Mouse (Mus musculus): ENCODE results near the gene Dusp18. TPM values are rescaled to one million over a fixed set of nuclear protein-coding genes. Genes with fewer than 3 reads are reported as not detected.

The Dusp18 gene
- polyA plus RNA-seq (2015; fragmentation: Nextera tagmentation; extraction: Ambion mirVana) = 41.4 and 42.9 TPM in 2 replicates

- H3K27ac ChIP-seq = peak within 1 kb of the TSS; percentile 84
- H3K4me1 ChIP-seq = peaks cover 13% of the 10 kb centered on the region
- H3K9ac ChIP-seq = peak within 1 kb of the TSS; percentile 54
- H3K27me3 ChIP-seq (replicated peaks) = no peaks in the 10 kb centered on the region
- 3% methylated on average over 46 of the region's 46 CpGs for WGBS
- peak within 1 kb of the TSS; percentile 50 for H3K4me3 ChIP-seq
- peak within 1 kb of the TSS; percentile 72 for H3K4me2 ChIP-seq
- peak; percentile 99 for ATAC-seq (replicated peaks)
- no peaks in the 10 kb centered on the region for H3K9me3 ChIP-seq
- H3K36me3 ChIP-seq (replicated peaks) = peaks cover 14% of the 10 kb centered on the region; the same call in 1 of the 2 replicates
Observed at GRCm38 (mm10) chr11:3894406-3895281, at the start of gene Dusp18, which contains the start of gene 4921536K21Rik. Gene Dusp18 (plus strand): TSS chr11:3895240. Gene 4921536K21Rik (minus strand): TSS chr11:3895098.

DNA sequence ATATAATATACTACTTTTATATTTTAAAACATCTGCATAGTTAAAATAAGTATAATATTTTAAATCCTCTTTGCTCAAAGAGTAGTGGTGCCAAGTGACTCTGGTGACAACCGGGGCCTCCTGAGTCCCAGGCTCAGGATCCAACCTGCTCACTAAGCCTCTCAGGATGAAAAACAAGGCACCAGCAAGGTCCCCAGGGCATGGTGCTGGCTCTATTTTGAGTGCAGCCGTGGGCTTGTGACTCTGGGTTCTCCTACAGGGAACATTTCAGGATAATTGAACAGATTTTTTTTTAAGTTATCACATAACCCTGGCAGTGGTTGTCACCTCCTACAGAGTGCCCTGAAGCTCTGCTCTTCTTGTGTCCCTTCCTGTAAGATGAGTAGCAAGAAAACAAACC is 48.7 kb upstream of the Dusp18 start:
- H3K4me3 ChIP-seq = no peak overlapping the region
- H3K9ac ChIP-seq = no peak overlapping the region
- 57% methylated on average over 2 of the region's 2 CpGs for WGBS

GRCm38 (mm10) chr11:3849469-3850314 is 45.3 kb upstream of the Dusp18 start:
- WGBS = 79% methylated on average over 15 of the region's 15 CpGs
- no peaks in the 10 kb centered on the region for H3K9me3 ChIP-seq
- H3K4me3 ChIP-seq = no peak overlapping the region
- H3K36me3 ChIP-seq (replicated peaks) = no peaks in the 10 kb centered on the region
- H3K27ac ChIP-seq = no peak overlapping the region
- H3K4me2 ChIP-seq = no peak overlapping the region
- H3K4me1 ChIP-seq = no peaks in the 10 kb centered on the region
- no peak for ATAC-seq (replicated peaks)
- H3K9ac ChIP-seq = no peak overlapping the region
- no peaks in the 10 kb centered on the region for H3K27me3 ChIP-seq (replicated peaks)

More for the DNA sequence above, 48.7 kb upstream of the Dusp18 start:
- Histone ChIP-seq H3K36me3 (replicated peaks) (no peaks in the 10 kb centered on the region), H3K27me3 (replicated peaks) (no peaks in the 10 kb centered on the region), H3K27ac (no peak overlapping the region), H3K9me3 (no peaks in the 10 kb centered on the region), H3K4me2 (no peak overlapping the region), H3K4me1 (no peaks in the 10 kb centered on the region)
- ATAC-seq (replicated peaks) = no peak

DNA sequence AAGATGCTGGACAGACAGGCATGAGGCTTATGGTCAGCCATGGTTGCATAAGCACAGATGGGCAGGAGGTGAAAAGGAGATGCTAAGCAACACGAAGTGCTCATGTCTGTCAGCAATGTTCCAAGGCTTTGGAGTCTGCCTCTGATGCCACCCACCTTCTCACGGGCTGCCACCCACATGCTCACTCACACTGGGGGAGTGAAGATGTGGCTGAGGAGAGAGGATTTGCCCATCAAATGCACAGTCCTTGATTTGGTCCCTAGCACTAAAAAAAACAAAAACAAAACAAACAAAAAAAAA is 44.8 kb upstream of the Dusp18 start:
- Histone ChIP-seq H3K27ac (no peak overlapping the region), H3K4me2 (no peak overlapping the region), H3K4me3 (no peak overlapping the region), H3K36me3 (replicated peaks) (no peaks in the 10 kb centered on the region), H3K9ac (no peak overlapping the region), H3K27me3 (replicated peaks) (no peaks in the 10 kb centered on the region), H3K9me3 (no peaks in the 10 kb centered on the region; the same call in 1 of the 2 replicates), H3K4me1 (no peaks in the 10 kb centered on the region)
- ATAC-seq (replicated peaks) = no peak
- 76% methylated on average over 2 of the region's 2 CpGs for WGBS

GRCm38 (mm10) chr11:3850746-3851277 is 44.2 kb upstream of the Dusp18 start:
- Histone ChIP-seq H3K9me3 (no peaks in the 10 kb centered on the region; the same call in 1 of the 2 replicates), H3K4me1 (no peaks in the 10 kb centered on the region), H3K27me3 (replicated peaks) (no peaks in the 10 kb centered on the region), H3K4me2 (no peak overlapping the region), H3K4me3 (no peak overlapping the region), H3K9ac (no peak overlapping the region), H3K36me3 (replicated peaks) (no peaks in the 10 kb centered on the region), H3K27ac (no peak overlapping the region)
- WGBS = 78% methylated on average over 5 of the region's 5 CpGs
- ATAC-seq (replicated peaks) = no peak

DNA sequence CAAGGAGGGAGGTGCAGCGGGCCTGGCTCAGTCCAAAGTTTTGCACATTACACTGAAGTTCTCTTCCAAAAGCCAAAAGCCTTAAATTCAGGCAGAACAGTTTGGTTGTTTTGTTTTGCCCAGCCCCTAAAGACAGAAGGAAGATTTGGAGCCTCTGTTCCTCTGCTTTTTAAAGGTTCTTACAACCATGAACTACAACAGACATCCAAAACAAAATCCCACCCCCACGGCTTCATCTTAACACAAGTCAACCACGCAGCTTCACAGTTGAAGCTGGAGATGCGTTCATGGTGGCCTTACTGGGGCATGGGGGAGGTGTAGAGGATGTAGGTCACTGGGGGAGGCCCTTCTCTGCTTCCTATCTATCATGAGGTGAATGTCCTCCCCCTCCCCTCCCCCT is 43.2 kb upstream of the Dusp18 start:
- H3K4me2 ChIP-seq = no peak overlapping the region
- no peaks in the 10 kb centered on the region; the same call in 1 of the 2 replicates for H3K9me3 ChIP-seq
- H3K4me3 ChIP-seq = no peak overlapping the region
- H3K27ac ChIP-seq = no peak overlapping the region
- H3K9ac ChIP-seq = no peak overlapping the region
- H3K4me1 ChIP-seq = no peaks in the 10 kb centered on the region
- ATAC-seq (replicated peaks) = no peak
- 83% methylated on average over 4 of the region's 4 CpGs for WGBS
- no peaks in the 10 kb centered on the region for H3K36me3 ChIP-seq (replicated peaks)
- no peaks in the 10 kb centered on the region for H3K27me3 ChIP-seq (replicated peaks)

GRCm38 (mm10) chr11:3853031-3853430 is 42.0 kb upstream of the Dusp18 start:
- no peak overlapping the region for H3K4me2 ChIP-seq
- H3K4me1 ChIP-seq = no peaks in the 10 kb centered on the region
- 0 out of 2 replicates have a peak overlapping the region, but pooled peaks have one; percentile 10 for H3K27ac ChIP-seq
- H3K9me3 ChIP-seq = no peaks in the 10 kb centered on the region; the same call in 1 of the 2 replicates
- no peak overlapping the region for H3K9ac ChIP-seq
- WGBS = 92% methylated on average over 10 of the region's 10 CpGs
- H3K4me3 ChIP-seq = no peak overlapping the region
- H3K36me3 ChIP-seq (replicated peaks) = no peaks in the 10 kb centered on the region
- no peaks in the 10 kb centered on the region for H3K27me3 ChIP-seq (replicated peaks)
- no peak for ATAC-seq (replicated peaks)

DNA sequence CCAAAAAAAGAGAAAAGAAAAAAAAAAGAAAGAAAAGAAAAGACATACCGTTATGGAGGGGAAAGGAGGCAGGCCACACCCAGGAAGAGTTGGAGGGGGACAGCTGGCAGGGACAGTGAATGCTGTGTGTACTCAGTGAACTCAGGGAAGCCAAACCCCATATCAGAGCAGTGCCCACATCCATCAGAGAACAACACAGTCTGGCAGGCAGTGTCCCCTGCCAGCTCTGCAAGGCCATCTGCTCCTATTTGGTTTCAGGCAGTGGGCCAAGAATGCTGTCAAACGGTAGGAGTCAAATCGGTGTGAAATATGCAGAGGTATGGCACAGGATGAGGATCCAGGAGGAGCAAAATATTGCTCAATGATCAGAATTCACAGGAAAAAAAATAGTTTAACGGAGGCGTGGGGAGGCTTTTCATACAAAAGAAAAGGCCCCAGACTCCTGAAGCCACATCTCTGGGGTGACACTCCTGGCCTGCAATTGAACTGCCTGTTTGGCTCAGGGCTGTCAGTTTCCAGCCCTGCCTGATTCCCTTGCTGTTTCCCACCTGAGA is 41.5 kb upstream of the Dusp18 start:
- Histone ChIP-seq H3K9ac (no peak overlapping the region), H3K9me3 (no peaks in the 10 kb centered on the region; the same call in 1 of the 2 replicates), H3K36me3 (replicated peaks) (no peaks in the 10 kb centered on the region), H3K27ac (peak overlapping the region; percentile 10; the same call in 1 of the 2 replicates), H3K4me1 (no peaks in the 10 kb centered on the region), H3K27me3 (replicated peaks) (no peaks in the 10 kb centered on the region), H3K4me2 (no peak overlapping the region), H3K4me3 (no peak overlapping the region)
- 63% methylated on average over 5 of the region's 5 CpGs for WGBS
- ATAC-seq (replicated peaks) = peak; percentile 58; the same call in 1 of the 2 replicates

DNA sequence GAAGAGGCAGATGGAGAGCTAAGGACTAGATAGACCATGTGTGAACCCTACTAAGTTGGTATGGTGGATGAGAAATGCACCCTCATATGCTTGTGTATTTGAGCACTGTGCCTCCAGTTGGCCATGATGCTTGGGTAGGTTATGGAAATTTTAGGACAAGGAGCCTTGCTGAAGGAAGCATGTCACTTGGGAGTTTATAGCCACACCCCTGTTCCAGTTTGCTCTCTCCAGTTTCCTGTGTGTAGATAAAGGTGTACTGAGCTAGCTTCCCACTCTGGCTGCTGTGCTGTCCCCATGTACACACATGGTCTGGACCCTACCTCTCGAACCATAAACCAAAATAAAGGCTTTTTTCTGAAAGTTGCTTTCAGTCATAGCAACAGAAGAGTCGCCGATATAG is 40.9 kb upstream of the Dusp18 start:
- Histone ChIP-seq H3K36me3 (replicated peaks) (no peaks in the 10 kb centered on the region), H3K4me1 (no peaks in the 10 kb centered on the region), H3K27ac (peak overlapping the region; percentile 10; the same call in 1 of the 2 replicates), H3K4me3 (no peak overlapping the region), H3K9me3 (no peaks in the 10 kb centered on the region; the same call in 1 of the 2 replicates), H3K27me3 (replicated peaks) (no peaks in the 10 kb centered on the region), H3K9ac (no peak overlapping the region), H3K4me2 (no peak overlapping the region)
- no peak for ATAC-seq (replicated peaks)
- WGBS = 91% methylated on average over 3 of the region's 3 CpGs

GRCm38 (mm10) chr11:3855846-3856245 is 39.2 kb upstream of the Dusp18 start:
- no peaks in the 10 kb centered on the region for H3K4me1 ChIP-seq
- no peak overlapping the region for H3K4me2 ChIP-seq
- no peak for ATAC-seq (replicated peaks)
- H3K4me3 ChIP-seq = no peak overlapping the region
- no peaks in the 10 kb centered on the region; the same call in 1 of the 2 replicates for H3K9me3 ChIP-seq
- no peak overlapping the region for H3K9ac ChIP-seq
- H3K27me3 ChIP-seq (replicated peaks) = no peaks in the 10 kb centered on the region
- H3K36me3 ChIP-seq (replicated peaks) = no peaks in the 10 kb centered on the region
- no peak overlapping the region for H3K27ac ChIP-seq
- WGBS = 95% methylated on average over 5 of the region's 5 CpGs

DNA sequence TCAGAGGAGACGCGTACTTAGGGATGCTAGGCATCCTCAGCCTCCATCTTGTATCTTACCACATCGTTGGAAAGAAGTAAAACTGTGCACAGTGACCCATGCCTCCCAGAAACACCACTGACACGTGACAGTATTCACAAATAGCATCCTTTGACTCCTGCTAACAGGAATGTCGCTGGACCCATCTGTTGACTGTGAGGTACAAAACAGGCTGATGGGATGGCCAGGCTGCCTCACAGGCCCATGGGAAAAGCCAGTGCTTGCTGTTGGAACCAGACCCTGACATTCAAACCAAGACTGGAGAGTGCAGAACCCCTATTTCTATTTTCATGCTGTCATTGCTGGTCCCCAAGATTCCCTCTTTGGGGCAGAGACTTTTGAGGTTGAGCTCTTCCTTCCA is 37.1 kb upstream of the Dusp18 start:
- H3K27me3 ChIP-seq (replicated peaks) = peaks cover 3% of the 10 kb centered on the region; the same call in 1 of the 2 replicates
- 77% methylated on average over 5 of the region's 5 CpGs for WGBS
- no peak for ATAC-seq (replicated peaks)

More for the DNA sequence above, 37.1 kb upstream of the Dusp18 start:
- Histone ChIP-seq H3K4me1 (no peaks in the 10 kb centered on the region), H3K27ac (no peak overlapping the region), H3K4me3 (no peak overlapping the region), H3K9ac (no peak overlapping the region), H3K36me3 (replicated peaks) (no peaks in the 10 kb centered on the region), H3K4me2 (no peak overlapping the region), H3K9me3 (no peaks in the 10 kb centered on the region; the same call in 1 of the 2 replicates)

All from midbrain, embryonic 15.5 days (tissue).